Mouse (Mus musculus): Measurements from ENCODE around the gene Cilp. TPM values are rescaled to one million over a fixed set of nuclear protein-coding genes. Genes with fewer than 3 reads are reported as not detected.

Cilp gene
- total and polyA plus RNA-seq, 2 experiments = 0.15 to 0.18 TPM

GRCm38 (mm10) chr9:65252026-65252425 lies 13.0 kb upstream of the Cilp start:
- WGBS = 88% methylated on average over 3 of the region's 3 CpGs
- Histone ChIP-seq H3K27me3 (ENCODE audit: control insufficient read depth, insufficient read depth, low read length) (no peaks in the 10 kb centered on the region), H3K79me2 (ENCODE audit: control insufficient read depth, insufficient read depth, low read length) (no peaks in the 10 kb centered on the region), H3K27ac (replicated peaks; ENCODE audit: insufficient read depth, low read depth, low read length) (no peak overlapping the region), H3K4me3 (ENCODE audit: insufficient read depth, low read depth, low read length) (no peak overlapping the region), H3K9ac (ENCODE audit: low read depth, low read length) (no peak overlapping the region), H3K36me3 (ENCODE audit: control insufficient read depth, insufficient read depth, low read length) (no peaks in the 10 kb centered on the region), H3K4me1 (ENCODE audit: control insufficient read depth, insufficient read depth, low read length) (no peaks in the 10 kb centered on the region)
- no peak for DNase-seq (ENCODE audit: extremely low read depth, low read depth, low spot score)
- TF ChIP-seq POLR2A (IDR thresholded peaks at IDR 0.05; ENCODE audit: extremely low read depth, insufficient read depth, low read length) (no peak), CTCF (IDR thresholded peaks at IDR 0.05; ENCODE audit: low read depth, low read length) (no peak)

GRCm38 (mm10) chr9:65255906-65256600 lies 8.9 kb upstream of the Cilp start:
- Histone ChIP-seq H3K79me2 (ENCODE audit: control insufficient read depth, insufficient read depth, low read length) (no peaks in the 10 kb centered on the region), H3K36me3 (ENCODE audit: control insufficient read depth, insufficient read depth, low read length) (no peaks in the 10 kb centered on the region), H3K27me3 (ENCODE audit: control insufficient read depth, insufficient read depth, low read length) (no peaks in the 10 kb centered on the region), H3K27ac (replicated peaks; ENCODE audit: insufficient read depth, low read depth, low read length) (no peak overlapping the region), H3K9ac (ENCODE audit: low read depth, low read length) (no peak overlapping the region), H3K4me3 (ENCODE audit: insufficient read depth, low read depth, low read length) (no peak overlapping the region), H3K4me1 (ENCODE audit: control insufficient read depth, insufficient read depth, low read length) (0 out of 2 replicates have a peak, but pooled peaks cover 3% of the 10 kb centered on the region)
- WGBS = 92% methylated on average over 11 of the region's 11 CpGs
- DNase-seq (ENCODE audit: extremely low read depth, low read depth, low spot score) = no peak
- no peak for TF ChIP-seq POLR2A (IDR thresholded peaks at IDR 0.05; ENCODE audit: extremely low read depth, insufficient read depth, low read length)
- TF ChIP-seq CTCF (IDR thresholded peaks at IDR 0.05; ENCODE audit: low read depth, low read length) = no peak

- Histone ChIP-seq H3K4me1 (ENCODE audit: control insufficient read depth, insufficient read depth, low read length) (0 out of 2 replicates have a peak, but pooled peaks cover 3% of the 10 kb centered on the region), H3K27me3 (ENCODE audit: control insufficient read depth, insufficient read depth, low read length) (no peaks in the 10 kb centered on the region), H3K79me2 (ENCODE audit: control insufficient read depth, insufficient read depth, low read length) (no peaks in the 10 kb centered on the region), H3K27ac (replicated peaks; ENCODE audit: insufficient read depth, low read depth, low read length) (no peak overlapping the region), H3K4me3 (ENCODE audit: insufficient read depth, low read depth, low read length) (no peak overlapping the region), H3K9ac (ENCODE audit: low read depth, low read length) (no peak overlapping the region), H3K36me3 (ENCODE audit: control insufficient read depth, insufficient read depth, low read length) (no peaks in the 10 kb centered on the region)
- DNase-seq (ENCODE audit: extremely low read depth, low read depth, low spot score) = peak; percentile 65
- no peak for TF ChIP-seq CTCF (IDR thresholded peaks at IDR 0.05; ENCODE audit: low read depth, low read length)
- TF ChIP-seq POLR2A (IDR thresholded peaks at IDR 0.05; ENCODE audit: extremely low read depth, insufficient read depth, low read length) = no peak
- WGBS = 55% methylated on average over 9 of the region's 9 CpGs
Observed at GRCm38 (mm10) chr9:65257218-65257910, 7.6 kb upstream of the Cilp start.

DNA sequence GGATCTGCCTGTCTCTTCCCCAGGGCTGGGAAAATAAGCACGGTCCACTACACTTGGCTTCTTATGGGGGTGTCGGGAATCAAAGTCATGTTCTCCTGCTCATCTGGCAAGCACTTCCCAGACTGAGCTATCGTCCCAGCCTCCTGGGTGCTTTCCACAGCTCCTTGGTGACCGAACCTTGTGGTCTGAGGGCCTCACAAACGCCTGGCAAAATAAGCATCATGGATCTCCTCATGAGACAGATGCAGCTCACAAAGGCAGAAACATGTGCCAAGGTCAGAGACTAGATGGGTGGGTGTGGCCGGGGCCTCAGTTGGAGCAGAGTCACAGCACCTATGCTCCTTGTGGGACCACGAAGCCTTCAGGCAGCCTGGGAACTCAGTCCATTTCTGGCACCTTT lies 5.6 kb upstream of the Cilp start:
- no peaks in the 10 kb centered on the region for H3K79me2 ChIP-seq (ENCODE audit: control insufficient read depth, insufficient read depth, low read length)
- no peaks in the 10 kb centered on the region for H3K27me3 ChIP-seq (ENCODE audit: control insufficient read depth, insufficient read depth, low read length)
- no peak overlapping the region for H3K9ac ChIP-seq (ENCODE audit: low read depth, low read length)
- 88% methylated on average over 7 of the region's 7 CpGs for WGBS
- H3K27ac ChIP-seq (replicated peaks; ENCODE audit: insufficient read depth, low read depth, low read length) = no peak overlapping the region
- H3K4me1 ChIP-seq (ENCODE audit: control insufficient read depth, insufficient read depth, low read length) = 0 out of 2 replicates have a peak, but pooled peaks cover 3% of the 10 kb centered on the region
- no peak overlapping the region for H3K4me3 ChIP-seq (ENCODE audit: insufficient read depth, low read depth, low read length)
- no peaks in the 10 kb centered on the region for H3K36me3 ChIP-seq (ENCODE audit: control insufficient read depth, insufficient read depth, low read length)
- DNase-seq (ENCODE audit: extremely low read depth, low read depth, low spot score) = no peak
- TF ChIP-seq CTCF (IDR thresholded peaks at IDR 0.05; ENCODE audit: low read depth, low read length) = no peak
- TF ChIP-seq POLR2A (IDR thresholded peaks at IDR 0.05; ENCODE audit: extremely low read depth, insufficient read depth, low read length) = no peak

DNA sequence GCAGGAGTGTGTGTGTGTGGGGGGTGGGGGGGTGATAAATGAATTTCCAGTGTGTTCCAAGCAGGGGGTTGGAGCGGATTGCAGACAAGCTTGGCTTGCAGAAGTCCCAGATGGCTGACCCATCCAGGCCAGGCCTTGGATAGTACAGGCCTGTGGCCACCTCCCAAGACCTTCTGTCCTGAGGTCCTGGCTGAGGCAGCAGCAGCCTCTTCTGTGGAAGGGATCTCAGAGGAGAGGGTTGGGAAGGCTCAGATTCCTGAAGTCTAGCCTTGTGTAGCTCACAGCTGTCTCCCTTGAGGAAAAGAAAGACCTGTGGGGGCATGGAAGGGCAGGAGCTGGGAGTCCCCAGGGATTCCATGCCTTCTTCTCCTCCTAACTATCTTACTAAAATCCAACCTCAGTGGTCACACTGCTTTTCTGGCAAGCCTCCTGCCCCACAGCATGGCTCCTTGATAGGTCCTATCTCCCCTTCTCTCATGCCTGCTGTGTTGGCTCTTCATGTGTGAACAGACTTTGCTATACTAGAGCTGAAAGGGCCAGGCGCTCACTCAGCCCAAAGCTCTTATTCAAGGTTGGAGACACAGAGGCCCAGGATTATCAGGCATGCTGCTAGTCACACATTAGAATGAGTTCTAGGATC lies 3.3 kb upstream of the Cilp start:
- 0 out of 2 replicates have a peak, but pooled peaks cover 3% of the 10 kb centered on the region for H3K4me1 ChIP-seq (ENCODE audit: control insufficient read depth, insufficient read depth, low read length)
- no peak overlapping the region for H3K4me3 ChIP-seq (ENCODE audit: insufficient read depth, low read depth, low read length)
- TF ChIP-seq POLR2A (IDR thresholded peaks at IDR 0.05; ENCODE audit: extremely low read depth, insufficient read depth, low read length) = no peak
- TF ChIP-seq CTCF (IDR thresholded peaks at IDR 0.05; ENCODE audit: low read depth, low read length) = no peak
- no peaks in the 10 kb centered on the region for H3K36me3 ChIP-seq (ENCODE audit: control insufficient read depth, insufficient read depth, low read length)
- 100% methylated on average over 2 of the region's 2 CpGs for WGBS
- H3K9ac ChIP-seq (ENCODE audit: low read depth, low read length) = no peak overlapping the region
- DNase-seq (ENCODE audit: extremely low read depth, low read depth, low spot score) = no peak
- H3K27ac ChIP-seq (replicated peaks; ENCODE audit: insufficient read depth, low read depth, low read length) = no peak overlapping the region
- H3K27me3 ChIP-seq (ENCODE audit: control insufficient read depth, insufficient read depth, low read length) = no peaks in the 10 kb centered on the region
- no peaks in the 10 kb centered on the region for H3K79me2 ChIP-seq (ENCODE audit: control insufficient read depth, insufficient read depth, low read length)
